Mouse (Mus musculus) urinary bladder, postnatal 25 days (tissue): ENCODE results near the gene Gatad2a.
"Not testable (repeated sequence)": the region's sequence is repeated elsewhere in the genome, so short reads cannot be mapped to it uniquely, and the experiment has no call there.

Experiments used
- DNase-seq: peaks from one replicate; pipeline ENCODE4 v3.0.0; 2022; ENCODE audit warnings: low spot score

The Gatad2a gene

GRCm38 (mm10) chr8:69995776-69996588 lies at the start of gene Gatad2a:
Gene Gatad2a (minus strand): TSS chr8:69996384.
- DNase-seq, result peak; percentile 99

- DNase-seq, result no peak
These were observed 47.8 kb upstream of the Gatad2a start for GRCm38 (mm10) chr8:70043996-70044395.

GRCm38 (mm10) chr8:70042583-70043455 lies 46.6 kb upstream of the Gatad2a start, which contains the start of the genes Mau2 and Sugp1:
Gene Mau2 (minus strand): TSS chr8:70042734.
Gene Sugp1 (plus strand): TSS chr8:70042813.
- peak; percentile 96 for DNase-seq

- DNase-seq, result peak; percentile 29
These were observed 45.8 kb upstream of the Gatad2a start for GRCm38 (mm10) chr8:70041885-70042546.

GRCm38 (mm10) chr8:70037994-70038393 lies 41.8 kb upstream of the Gatad2a start:
- no peak for DNase-seq

- no peak for DNase-seq
These were observed 34.1 kb upstream of the Gatad2a start for GRCm38 (mm10) chr8:70030255-70030654.

GRCm38 (mm10) chr8:70026151-70026550 lies 30.0 kb upstream of the Gatad2a start:
- DNase-seq, result no peak

GRCm38 (mm10) chr8:70023596-70023995 lies 27.4 kb upstream of the Gatad2a start:
- no peak for DNase-seq

GRCm38 (mm10) chr8:70015017-70015416 lies 18.8 kb upstream of the Gatad2a start:
- DNase-seq, result no peak

- DNase-seq, result no peak
These were observed 16.6 kb upstream of the Gatad2a start for GRCm38 (mm10) chr8:70012763-70013162.

GRCm38 (mm10) chr8:70012350-70012749 lies 16.2 kb upstream of the Gatad2a start:
- DNase-seq, result no peak

GRCm38 (mm10) chr8:70010796-70011195 lies 14.6 kb upstream of the Gatad2a start:
- DNase-seq, result not testable (repeated sequence)

GRCm38 (mm10) chr8:70005178-70005577 lies 9.0 kb upstream of the Gatad2a start:
- DNase-seq, result no peak

- DNase-seq, result no peak
These were observed 8.2 kb upstream of the Gatad2a start for GRCm38 (mm10) chr8:70004345-70004744.

GRCm38 (mm10) chr8:70003204-70003657 lies 7.0 kb upstream of the Gatad2a start:
- DNase-seq, result no peak

- not testable (repeated sequence) for DNase-seq
These were observed 5.7 kb upstream of the Gatad2a start for GRCm38 (mm10) chr8:70001892-70002191.

- peak; percentile 59 for DNase-seq
These were observed 5.2 kb upstream of the Gatad2a start for GRCm38 (mm10) chr8:70001176-70001891.

GRCm38 (mm10) chr8:70000226-70000625 lies 4.0 kb upstream of the Gatad2a start:
- no peak for DNase-seq

- DNase-seq, result no peak
These were observed 3.1 kb upstream of the Gatad2a start for GRCm38 (mm10) chr8:69999236-69999635.

GRCm38 (mm10) chr8:69998706-69999105 lies 2.5 kb upstream of the Gatad2a start:
- no peak for DNase-seq

GRCm38 (mm10) chr8:69996589-69997285 lies 553 bp upstream of the Gatad2a start:
- DNase-seq, result no peak
